Mouse (Mus musculus): ENCODE measurements at regions not wholly inside any gene's neighbourhood (a gene's known extent, or its start where the extent isn't known, plus 50 kb on each side); places are given as distances from the start of the nearest gene placed in this dataset.

DNA sequence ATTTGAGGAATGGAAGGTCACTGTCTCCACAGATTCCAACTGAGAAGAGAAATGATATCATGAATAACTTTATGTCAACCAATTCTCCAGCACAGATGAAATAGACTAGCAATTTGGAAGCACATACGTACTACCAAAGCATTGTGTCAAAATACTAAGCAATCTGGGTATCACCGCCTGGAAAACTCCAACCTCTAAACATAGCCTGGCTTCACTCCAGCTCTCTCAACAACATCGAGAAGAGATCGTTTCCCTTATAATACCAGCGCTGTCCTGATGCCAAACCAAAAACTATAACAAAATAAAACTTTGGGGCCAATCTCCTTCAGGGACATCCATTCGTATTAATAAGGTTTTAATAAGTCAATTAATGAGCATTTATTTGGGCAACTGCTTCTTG lies 205.8 kb downstream of the Npr3 start:
- no peaks in the 10 kb centered on the region for H3K9me3 ChIP-seq (replicated peaks)
- no peak overlapping the region for H3K9ac ChIP-seq (replicated peaks)
- H3K4me2 ChIP-seq, result no peak overlapping the region
- H3K4me1 ChIP-seq, result no peaks in the 10 kb centered on the region
- H3K27ac ChIP-seq (replicated peaks), result no peak overlapping the region
- no peak for ATAC-seq (ENCODE audit: low FRiP score)
- no peaks in the 10 kb centered on the region for H3K27me3 ChIP-seq (replicated peaks)
- 85% methylated on average over 6 of the region's 6 CpGs for WGBS
- H3K4me3 ChIP-seq (replicated peaks), result no peak overlapping the region
- no peaks in the 10 kb centered on the region for H3K36me3 ChIP-seq

DNA sequence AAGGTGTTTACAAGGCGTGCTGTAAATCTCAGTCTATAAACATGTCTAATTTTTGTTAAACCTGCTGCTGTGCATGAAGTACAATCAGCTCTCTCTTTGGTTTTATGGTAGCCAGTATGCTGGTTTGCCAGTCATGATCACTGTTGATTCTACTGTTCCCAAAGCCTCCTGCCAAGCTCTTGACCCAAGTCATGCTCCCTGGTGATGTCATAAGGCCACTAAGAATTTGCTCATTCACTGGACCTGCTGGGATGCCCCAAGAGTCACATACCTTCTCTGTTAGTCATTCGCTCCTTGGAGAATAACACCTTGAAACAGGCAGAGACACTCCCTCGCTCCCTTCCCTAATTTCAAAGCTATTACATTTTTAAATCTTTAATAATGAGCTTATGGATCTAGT lies 207.2 kb downstream of the Npr3 start:
- H3K36me3 ChIP-seq, result no peaks in the 10 kb centered on the region
- no peak overlapping the region for H3K4me2 ChIP-seq
- H3K27me3 ChIP-seq (replicated peaks), result no peaks in the 10 kb centered on the region
- no peak overlapping the region for H3K9ac ChIP-seq (replicated peaks)
- no peak overlapping the region for H3K27ac ChIP-seq (replicated peaks)
- H3K9me3 ChIP-seq (replicated peaks), result no peaks in the 10 kb centered on the region
- no peaks in the 10 kb centered on the region for H3K4me1 ChIP-seq
- no peak overlapping the region for H3K4me3 ChIP-seq (replicated peaks)
- 68% methylated on average over 3 of the region's 3 CpGs for WGBS
- no peak for ATAC-seq (ENCODE audit: low FRiP score)

DNA sequence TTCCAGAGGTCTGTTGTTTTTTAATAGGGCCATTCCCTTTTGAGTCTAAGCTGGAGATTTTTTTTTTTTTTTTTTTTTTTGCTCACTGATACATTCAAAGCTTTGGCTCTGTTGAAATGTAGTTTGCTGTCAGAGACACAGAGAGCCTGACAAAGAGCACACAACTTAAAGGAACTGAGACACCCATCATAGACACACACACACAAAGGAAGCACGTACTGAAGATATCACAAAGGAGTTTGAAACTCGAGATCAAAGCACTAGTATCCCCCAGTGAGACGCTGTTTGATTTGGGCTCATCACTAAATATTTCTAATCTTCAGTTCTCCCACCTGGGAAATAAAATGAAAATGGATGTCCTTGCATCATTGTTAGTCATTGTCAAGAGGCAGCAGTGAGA lies 210.0 kb downstream of the Npr3 start:
- Histone ChIP-seq H3K27me3 (replicated peaks) (no peaks in the 10 kb centered on the region), H3K4me2 (no peak overlapping the region), H3K4me1 (no peaks in the 10 kb centered on the region), H3K36me3 (no peaks in the 10 kb centered on the region), H3K9me3 (replicated peaks) (no peaks in the 10 kb centered on the region), H3K9ac (replicated peaks) (no peak overlapping the region), H3K27ac (replicated peaks) (no peak overlapping the region), H3K4me3 (replicated peaks) (no peak overlapping the region)
- ATAC-seq (ENCODE audit: low FRiP score), result no peak
- 48% methylated on average over 3 of the region's 3 CpGs for WGBS

GRCm38 (mm10) chr15:11693772-11694270 lies 213.3 kb downstream of the Npr3 start:
- Histone ChIP-seq H3K36me3 (no peaks in the 10 kb centered on the region), H3K27me3 (replicated peaks) (no peaks in the 10 kb centered on the region), H3K4me2 (no peak overlapping the region), H3K4me3 (replicated peaks) (no peak overlapping the region), H3K9ac (replicated peaks) (no peak overlapping the region), H3K9me3 (replicated peaks) (no peaks in the 10 kb centered on the region), H3K27ac (replicated peaks) (no peak overlapping the region), H3K4me1 (no peaks in the 10 kb centered on the region)
- no peak for ATAC-seq (ENCODE audit: low FRiP score)
- 76% methylated on average over 14 of the region's 14 CpGs for WGBS

GRCm38 (mm10) chr15:11664839-11665379 lies 242.2 kb downstream of the Npr3 start:
- 72% methylated on average over 5 of the region's 5 CpGs for WGBS
- ATAC-seq (ENCODE audit: low FRiP score), result no peak
- no peak overlapping the region for H3K9ac ChIP-seq (replicated peaks)

GRCm38 (mm10) chr15:11655168-11655567 lies 251.9 kb downstream of the Npr3 start:
- Histone ChIP-seq H3K27me3 (replicated peaks) (no peaks in the 10 kb centered on the region), H3K36me3 (no peaks in the 10 kb centered on the region), H3K4me1 (no peaks in the 10 kb centered on the region), H3K4me2 (no peak overlapping the region), H3K9ac (replicated peaks) (no peak overlapping the region), H3K4me3 (replicated peaks) (no peak overlapping the region), H3K27ac (replicated peaks) (no peak overlapping the region), H3K9me3 (replicated peaks) (no peaks in the 10 kb centered on the region)
- 93% methylated on average over 3 of the region's 3 CpGs for WGBS
- ATAC-seq (ENCODE audit: low FRiP score), result no peak

More at GRCm38 (mm10) chr15:11664839-11665379, 242.2 kb downstream of the Npr3 start:
- no peak overlapping the region for H3K4me3 ChIP-seq (replicated peaks)
- H3K9me3 ChIP-seq (replicated peaks), result no peaks in the 10 kb centered on the region
- H3K36me3 ChIP-seq, result no peaks in the 10 kb centered on the region
- H3K4me2 ChIP-seq, result no peak overlapping the region
- no peaks in the 10 kb centered on the region for H3K27me3 ChIP-seq (replicated peaks)
- no peaks in the 10 kb centered on the region for H3K4me1 ChIP-seq
- no peak overlapping the region for H3K27ac ChIP-seq (replicated peaks)

DNA sequence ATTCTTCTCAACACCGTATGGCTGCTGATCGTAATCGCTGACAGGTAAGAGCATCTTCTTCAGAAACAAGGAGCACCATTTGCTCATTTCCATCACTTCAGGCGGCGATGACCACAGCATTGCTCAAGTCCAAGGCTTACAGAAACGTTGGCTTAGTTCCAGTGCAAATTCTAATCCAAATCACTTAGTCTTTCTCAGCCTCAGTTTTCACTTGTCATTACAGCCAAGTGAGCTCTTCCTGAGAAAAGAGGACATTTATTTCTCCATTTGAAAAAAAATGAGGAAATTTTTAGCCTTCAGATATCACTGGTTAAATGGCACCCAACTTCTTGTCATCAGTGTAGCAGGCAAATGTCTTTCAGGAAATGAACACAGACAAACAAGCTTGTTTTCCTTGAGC lies 246.8 kb upstream of the Tars start:
- Histone ChIP-seq H3K36me3 (no peaks in the 10 kb centered on the region), H3K9ac (replicated peaks) (no peak overlapping the region), H3K27me3 (replicated peaks) (no peaks in the 10 kb centered on the region), H3K27ac (replicated peaks) (no peak overlapping the region), H3K4me3 (replicated peaks) (no peak overlapping the region), H3K4me2 (no peak overlapping the region), H3K9me3 (replicated peaks) (no peaks in the 10 kb centered on the region), H3K4me1 (no peaks in the 10 kb centered on the region)
- 95% methylated on average over 6 of the region's 6 CpGs for WGBS
- ATAC-seq (ENCODE audit: low FRiP score), result no peak

GRCm38 (mm10) chr15:11644779-11645178 lies 245.3 kb upstream of the Tars start:
- H3K9me3 ChIP-seq (replicated peaks), result no peaks in the 10 kb centered on the region
- no peak overlapping the region for H3K27ac ChIP-seq (replicated peaks)
- H3K27me3 ChIP-seq (replicated peaks), result no peaks in the 10 kb centered on the region
- no peaks in the 10 kb centered on the region for H3K36me3 ChIP-seq
- H3K4me2 ChIP-seq, result no peak overlapping the region
- H3K4me3 ChIP-seq (replicated peaks), result no peak overlapping the region
- 88% methylated on average over 7 of the region's 7 CpGs for WGBS
- no peak for ATAC-seq (ENCODE audit: low FRiP score)
- H3K4me1 ChIP-seq, result no peaks in the 10 kb centered on the region
- no peak overlapping the region for H3K9ac ChIP-seq (replicated peaks)

- WGBS, result 79% methylated on average over 2 of the region's 2 CpGs
- Histone ChIP-seq H3K9ac (replicated peaks) (no peak overlapping the region), H3K27me3 (replicated peaks) (no peaks in the 10 kb centered on the region), H3K4me3 (replicated peaks) (no peak overlapping the region), H3K9me3 (replicated peaks) (no peaks in the 10 kb centered on the region), H3K27ac (replicated peaks) (no peak overlapping the region), H3K4me2 (no peak overlapping the region), H3K4me1 (no peaks in the 10 kb centered on the region), H3K36me3 (no peaks in the 10 kb centered on the region)
- ATAC-seq (ENCODE audit: low FRiP score), result no peak
Measured at GRCm38 (mm10) chr15:11630654-11631053, 231.2 kb upstream of the Tars start.

GRCm38 (mm10) chr15:11626433-11626832 lies 227.0 kb upstream of the Tars start:
- no peak overlapping the region for H3K4me2 ChIP-seq
- H3K27ac ChIP-seq (replicated peaks), result no peak overlapping the region
- H3K9me3 ChIP-seq (replicated peaks), result no peaks in the 10 kb centered on the region
- no peaks in the 10 kb centered on the region for H3K36me3 ChIP-seq
- no peak for ATAC-seq (ENCODE audit: low FRiP score)
- no peak overlapping the region for H3K9ac ChIP-seq (replicated peaks)
- no peak overlapping the region for H3K4me3 ChIP-seq (replicated peaks)
- 85% methylated on average over 9 of the region's 9 CpGs for WGBS
- no peaks in the 10 kb centered on the region for H3K27me3 ChIP-seq (replicated peaks)
- H3K4me1 ChIP-seq, result no peaks in the 10 kb centered on the region

DNA sequence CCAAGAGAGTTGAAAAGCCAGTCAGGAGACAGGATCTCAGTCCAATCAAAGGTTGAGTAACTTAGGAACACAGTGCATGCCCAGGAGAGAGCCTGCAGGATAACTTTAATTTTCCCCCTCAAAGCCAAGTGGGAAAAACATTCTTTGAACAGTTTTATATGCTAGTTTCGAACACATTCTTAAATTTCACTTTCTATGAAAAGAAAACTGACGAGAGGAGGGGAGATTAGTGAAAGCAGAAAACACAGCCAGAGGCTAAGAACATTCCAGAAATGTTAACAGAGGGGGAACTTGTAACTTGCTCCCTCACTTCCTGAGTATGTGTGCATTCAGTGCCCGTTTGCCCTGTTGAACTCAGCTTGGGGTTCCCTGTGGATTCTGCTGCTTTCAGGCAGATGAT lies 213.0 kb upstream of the Tars start:
- WGBS, result 72% methylated on average over 3 of the region's 3 CpGs
- no peaks in the 10 kb centered on the region for H3K36me3 ChIP-seq
- no peaks in the 10 kb centered on the region for H3K4me1 ChIP-seq
- no peaks in the 10 kb centered on the region for H3K27me3 ChIP-seq (replicated peaks)
- H3K27ac ChIP-seq (replicated peaks), result no peak overlapping the region
- no peak overlapping the region for H3K9ac ChIP-seq (replicated peaks)
- no peak for ATAC-seq (ENCODE audit: low FRiP score)
- no peak overlapping the region for H3K4me2 ChIP-seq
- no peak overlapping the region for H3K4me3 ChIP-seq (replicated peaks)
- H3K9me3 ChIP-seq (replicated peaks), result no peaks in the 10 kb centered on the region

GRCm38 (mm10) chr15:11610043-11610670 lies 210.7 kb upstream of the Tars start:
- H3K9me3 ChIP-seq (replicated peaks), result no peaks in the 10 kb centered on the region
- WGBS, result 34% methylated on average over 3 of the region's 3 CpGs
- no peaks in the 10 kb centered on the region for H3K4me1 ChIP-seq
- H3K27me3 ChIP-seq (replicated peaks), result no peaks in the 10 kb centered on the region
- H3K36me3 ChIP-seq, result no peaks in the 10 kb centered on the region
- no peak overlapping the region for H3K4me2 ChIP-seq
- no peak overlapping the region for H3K4me3 ChIP-seq (replicated peaks)
- no peak overlapping the region for H3K9ac ChIP-seq (replicated peaks)
- no peak overlapping the region for H3K27ac ChIP-seq (replicated peaks)
- no peak for ATAC-seq (ENCODE audit: low FRiP score)
